Mouse (Mus musculus) cerebellum, postnatal 36 days (tissue): ENCODE results near the gene Ppp1r3f.

Source experiments
- DNase-seq, 2 experiments: peaks; one replicate each; pipeline ENCODE4 v3.0.0; 2021 to 2022; ENCODE audit warnings: mixed read lengths in 2 of 2

Ppp1r3f gene

GRCm38 (mm10) chrX:7524961-7525360 lies 49.1 kb downstream of the Ppp1r3f start:
- DNase-seq: no peak
